Mouse (Mus musculus): ENCODE results near the gene Fgd3. TPM values are rescaled to one million over a fixed set of nuclear protein-coding genes. Genes with fewer than 3 reads are reported as not detected.

Gene Fgd3
- polyA plus RNA-seq, 1 experiment from 2014 or later = 0.64 TPM

GRCm38 (mm10) chr13:49348522-49348921 lies 28.4 kb upstream of the Fgd3 start:
- no peak overlapping the region for H3K9ac ChIP-seq (ENCODE audit: low read depth, low read length)

GRCm38 (mm10) chr13:49345476-49345875 lies 25.4 kb upstream of the Fgd3 start:
- Histone ChIP-seq H3K9ac (ENCODE audit: low read depth, low read length) (no peak overlapping the region), H3K27ac (ENCODE audit: low read depth, low read length) (peak overlapping the region; percentile 62), H3K4me2 (peak overlapping the region; percentile 23), H3K4me3 (ENCODE audit: low read depth, low read length) (no peak overlapping the region), H3K36me3 (ENCODE audit: control insufficient read depth, insufficient read depth, low read length) (no peaks in the 10 kb centered on the region), H3K4me1 (ENCODE audit: control insufficient read depth, insufficient read depth, low read length) (peaks cover 65% of the 10 kb centered on the region), H3K27me3 (ENCODE audit: control insufficient read depth, insufficient read depth, low read length) (no peaks in the 10 kb centered on the region), H3K9me3 (replicated peaks; ENCODE audit: control insufficient read depth, low read length) (no peaks in the 10 kb centered on the region)
- 40% methylated on average over 2 of the region's 2 CpGs for WGBS (ENCODE audit: insufficient replicate concordance)
- ATAC-seq (replicated peaks; ENCODE audit: insufficient number of reproducible peaks, low FRiP score, low TSS enrichment) = no peak

More at GRCm38 (mm10) chr13:49348522-49348921, 28.4 kb upstream of the Fgd3 start:
- H3K27ac ChIP-seq (ENCODE audit: low read depth, low read length) = no peak overlapping the region
- no peaks in the 10 kb centered on the region for H3K27me3 ChIP-seq (ENCODE audit: control insufficient read depth, insufficient read depth, low read length)
- 83% methylated on average over 2 of the region's 2 CpGs for WGBS (ENCODE audit: insufficient replicate concordance)
- H3K36me3 ChIP-seq (ENCODE audit: control insufficient read depth, insufficient read depth, low read length) = no peaks in the 10 kb centered on the region
- no peaks in the 10 kb centered on the region for H3K9me3 ChIP-seq (replicated peaks; ENCODE audit: control insufficient read depth, low read length)
- no peak overlapping the region for H3K4me3 ChIP-seq (ENCODE audit: low read depth, low read length)
- H3K4me2 ChIP-seq = no peak overlapping the region
- H3K4me1 ChIP-seq (ENCODE audit: control insufficient read depth, insufficient read depth, low read length) = peaks cover 67% of the 10 kb centered on the region
- no peak for ATAC-seq (replicated peaks; ENCODE audit: insufficient number of reproducible peaks, low FRiP score, low TSS enrichment)

GRCm38 (mm10) chr13:49344567-49344966 lies 24.5 kb upstream of the Fgd3 start:
- peak overlapping the region; percentile 62; the same call in 1 of the 2 replicates for H3K27ac ChIP-seq (ENCODE audit: low read depth, low read length)
- 0 out of 2 replicates have a peak overlapping the region, but pooled peaks have one; percentile 0 for H3K4me2 ChIP-seq
- no peak overlapping the region for H3K4me3 ChIP-seq (ENCODE audit: low read depth, low read length)
- no peak overlapping the region for H3K9ac ChIP-seq (ENCODE audit: low read depth, low read length)
- H3K27me3 ChIP-seq (ENCODE audit: control insufficient read depth, insufficient read depth, low read length) = no peaks in the 10 kb centered on the region
- H3K9me3 ChIP-seq (replicated peaks; ENCODE audit: control insufficient read depth, low read length) = no peaks in the 10 kb centered on the region
- 81% methylated on average over 8 of the region's 8 CpGs for WGBS (ENCODE audit: insufficient replicate concordance)
- peaks cover 66% of the 10 kb centered on the region for H3K4me1 ChIP-seq (ENCODE audit: control insufficient read depth, insufficient read depth, low read length)
- no peak for ATAC-seq (replicated peaks; ENCODE audit: insufficient number of reproducible peaks, low FRiP score, low TSS enrichment)
- H3K36me3 ChIP-seq (ENCODE audit: control insufficient read depth, insufficient read depth, low read length) = no peaks in the 10 kb centered on the region

- Histone ChIP-seq H3K36me3 (ENCODE audit: control insufficient read depth, insufficient read depth, low read length) (no peaks in the 10 kb centered on the region), H3K4me3 (ENCODE audit: low read depth, low read length) (peak overlapping the region; percentile 92), H3K9me3 (replicated peaks; ENCODE audit: control insufficient read depth, low read length) (no peaks in the 10 kb centered on the region), H3K4me2 (peak overlapping the region; percentile 95), H3K27me3 (ENCODE audit: control insufficient read depth, insufficient read depth, low read length) (no peaks in the 10 kb centered on the region), H3K27ac (ENCODE audit: low read depth, low read length) (no peak overlapping the region), H3K4me1 (ENCODE audit: control insufficient read depth, insufficient read depth, low read length) (peaks cover 54% of the 10 kb centered on the region), H3K9ac (ENCODE audit: low read depth, low read length) (peak overlapping the region; percentile 97; the same call in 1 of the 2 replicates)
- no peak for ATAC-seq (replicated peaks; ENCODE audit: insufficient number of reproducible peaks, low FRiP score, low TSS enrichment)
Observed at GRCm38 (mm10) chr13:49342723-49343100, 22.6 kb upstream of the Fgd3 start.

- peak overlapping the region; percentile 97 for H3K9ac ChIP-seq (ENCODE audit: low read depth, low read length)
- H3K36me3 ChIP-seq (ENCODE audit: control insufficient read depth, insufficient read depth, low read length) = no peaks in the 10 kb centered on the region
- peak overlapping the region; percentile 66 for H3K27ac ChIP-seq (ENCODE audit: low read depth, low read length)
- no peaks in the 10 kb centered on the region for H3K9me3 ChIP-seq (replicated peaks; ENCODE audit: control insufficient read depth, low read length)
- WGBS (ENCODE audit: insufficient replicate concordance) = 7% methylated on average over 24 of the region's 25 CpGs
- peak overlapping the region; percentile 92 for H3K4me3 ChIP-seq (ENCODE audit: low read depth, low read length)
- peak overlapping the region; percentile 95 for H3K4me2 ChIP-seq
- ATAC-seq (replicated peaks; ENCODE audit: insufficient number of reproducible peaks, low FRiP score, low TSS enrichment) = peak; percentile 25; the same call in 1 of the 2 replicates
- no peaks in the 10 kb centered on the region for H3K27me3 ChIP-seq (ENCODE audit: control insufficient read depth, insufficient read depth, low read length)
- H3K4me1 ChIP-seq (ENCODE audit: control insufficient read depth, insufficient read depth, low read length) = peaks cover 50% of the 10 kb centered on the region
Observed at GRCm38 (mm10) chr13:49341831-49342722, 22.0 kb upstream of the Fgd3 start.

GRCm38 (mm10) chr13:49341012-49341830 lies 21.1 kb upstream of the Fgd3 start, which contains the start of gene Bicd2:
Gene Bicd2, plus strand, starts transcription at chr13:49341585.
- peak within 1 kb of the TSS; percentile 66 for H3K27ac ChIP-seq (ENCODE audit: low read depth, low read length)
- no peaks in the 10 kb centered on the region for H3K9me3 ChIP-seq (replicated peaks; ENCODE audit: control insufficient read depth, low read length)
- ATAC-seq (replicated peaks; ENCODE audit: insufficient number of reproducible peaks, low FRiP score, low TSS enrichment) = peak; percentile 98
- H3K27me3 ChIP-seq (ENCODE audit: control insufficient read depth, insufficient read depth, low read length) = no peaks in the 10 kb centered on the region
- H3K4me1 ChIP-seq (ENCODE audit: control insufficient read depth, insufficient read depth, low read length) = peaks cover 45% of the 10 kb centered on the region
- peak within 1 kb of the TSS; percentile 97 for H3K9ac ChIP-seq (ENCODE audit: low read depth, low read length)
- H3K36me3 ChIP-seq (ENCODE audit: control insufficient read depth, insufficient read depth, low read length) = no peaks in the 10 kb centered on the region
- H3K4me3 ChIP-seq (ENCODE audit: low read depth, low read length) = peak within 1 kb of the TSS; percentile 92
- under 1% methylated on average over 74 of the region's 74 CpGs for WGBS (ENCODE audit: insufficient replicate concordance)
- peak within 1 kb of the TSS; percentile 95 for H3K4me2 ChIP-seq

- H3K4me1 ChIP-seq (ENCODE audit: control insufficient read depth, insufficient read depth, low read length) = peaks cover 23% of the 10 kb centered on the region
- no peak for ATAC-seq (replicated peaks; ENCODE audit: insufficient number of reproducible peaks, low FRiP score, low TSS enrichment)
- no peak overlapping the region for H3K27ac ChIP-seq (ENCODE audit: low read depth, low read length)
- no peak overlapping the region for H3K9ac ChIP-seq (ENCODE audit: low read depth, low read length)
- no peak overlapping the region for H3K4me3 ChIP-seq (ENCODE audit: low read depth, low read length)
- WGBS (ENCODE audit: insufficient replicate concordance) = 70% methylated on average over 7 of the region's 7 CpGs
- H3K36me3 ChIP-seq (ENCODE audit: control insufficient read depth, insufficient read depth, low read length) = no peaks in the 10 kb centered on the region
- no peak overlapping the region for H3K4me2 ChIP-seq
- no peaks in the 10 kb centered on the region for H3K27me3 ChIP-seq (ENCODE audit: control insufficient read depth, insufficient read depth, low read length)
- H3K9me3 ChIP-seq (replicated peaks; ENCODE audit: control insufficient read depth, low read length) = no peaks in the 10 kb centered on the region; the same call in 1 of the 2 replicates
Observed at GRCm38 (mm10) chr13:49338893-49339546, 18.9 kb upstream of the Fgd3 start.

Data from heart, embryonic 11.5 days (tissue).